Mouse (Mus musculus) liver, embryonic 12.5 days (tissue): ENCODE data around the gene Cdc25b. TPM values are rescaled to one million over a fixed set of nuclear protein-coding genes. Genes with fewer than 3 reads are reported as not detected.

Experiments used
- ATAC-seq: fragments of 200-750 bp; cut with Nextera tagmentation; 2 replicates; pipeline ENCODE4 v1.8.0; 2017; ENCODE audit warnings: moderate number of reproducible peaks, mild to moderate bottlenecking, moderate library complexity
- H3K27ac ChIP-seq: fragments of 300-500 bp; sonication (generic); 2 replicates; pipeline ENCODE4 v1.5.1; 2016; ENCODE audit warnings: mild to moderate bottlenecking
- H3K27me3 ChIP-seq: fragments of 300-500 bp; sonication (generic); replicated peaks from 2 replicates; pipeline ENCODE4 v1.6.1; 2016; ENCODE audit warnings: mild to moderate bottlenecking, moderate library complexity
- H3K36me3 ChIP-seq: fragments of 300-500 bp; sonication (generic); 2 replicates; pipeline ENCODE4 v1.6.1; 2016; ENCODE audit warnings: mild to moderate bottlenecking, moderate library complexity
- H3K4me1 ChIP-seq: fragments of 300-500 bp; sonication (generic); 2 replicates; pipeline ENCODE4 v1.6.1; 2016
- H3K4me2 ChIP-seq: fragments of 300-500 bp; sonication (generic); 2 replicates; pipeline ENCODE4 v1.6.1; 2016; ENCODE audit warnings: mild to moderate bottlenecking, moderate library complexity
- H3K4me3 ChIP-seq: fragments of 300-500 bp; sonication (generic); 2 replicates; pipeline ENCODE4 v1.5.1; 2016; ENCODE audit warnings: mild to moderate bottlenecking, moderate library complexity
- H3K9ac ChIP-seq: fragments of 300-500 bp; sonication (generic); 2 replicates; pipeline ENCODE4 v1.6.1; 2016; ENCODE audit warnings: mild to moderate bottlenecking, moderate library complexity
- H3K9me3 ChIP-seq: fragments of 300-500 bp; sonication (generic); replicated peaks from 2 replicates; pipeline ENCODE4 v1.6.1; 2016; ENCODE audit warnings: mild to moderate bottlenecking, moderate library complexity
- WGBS: fragments of 180-500 bp; shearing (Covaris S2); methylation state at CpG from one replicate; pipeline ENCODE4 v1.1.7; 2016; ENCODE audit not compliant: insufficient replicate concordance; 5-methylcytosine and 5-hydroxymethylcytosine counted together
- polyA plus RNA-seq: library from polyadenylated mRNA; unstranded; fragments of >200 nt; fragmentation: Nextera tagmentation; extraction: Ambion mirVana; gene quantifications from 2 replicates; pipeline ENCODE4 v1.2.1, GENCODE M21; 2016

Gene Cdc25b
- polyA plus RNA-seq, 1 experiment from 2014 or later, result 172 TPM

DNA sequence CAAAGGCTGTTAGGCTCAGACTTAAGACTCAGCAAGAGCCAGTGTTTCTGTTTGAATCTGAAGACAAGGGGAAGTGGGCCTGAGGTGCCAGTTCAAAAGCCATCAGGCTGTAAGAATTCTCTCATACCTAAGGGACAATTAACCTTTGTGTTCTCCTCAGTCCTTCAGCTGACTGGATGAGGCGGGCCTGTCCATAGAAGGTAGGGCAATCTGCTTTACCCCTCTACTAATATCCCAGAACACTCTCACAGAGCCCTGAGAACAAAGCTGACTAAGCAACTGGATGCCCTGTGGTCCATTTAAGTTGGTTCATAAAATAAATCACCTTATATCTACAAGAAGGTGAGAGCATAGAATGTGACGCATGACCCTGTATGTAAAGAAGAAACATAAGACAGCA lies 20.6 kb upstream of the Cdc25b start:
- no peak overlapping the region for H3K27ac ChIP-seq
- no peak overlapping the region for H3K4me2 ChIP-seq
- no peak for ATAC-seq
- 80% methylated on average over 2 of the region's 2 CpGs for WGBS
- peaks cover 5% of the 10 kb centered on the region for H3K4me1 ChIP-seq
- H3K36me3 ChIP-seq, result no peaks in the 10 kb centered on the region
- H3K9ac ChIP-seq, result no peak overlapping the region
- H3K27me3 ChIP-seq, result peaks cover 43% of the 10 kb centered on the region
- no peak overlapping the region for H3K4me3 ChIP-seq
- no peaks in the 10 kb centered on the region for H3K9me3 ChIP-seq

DNA sequence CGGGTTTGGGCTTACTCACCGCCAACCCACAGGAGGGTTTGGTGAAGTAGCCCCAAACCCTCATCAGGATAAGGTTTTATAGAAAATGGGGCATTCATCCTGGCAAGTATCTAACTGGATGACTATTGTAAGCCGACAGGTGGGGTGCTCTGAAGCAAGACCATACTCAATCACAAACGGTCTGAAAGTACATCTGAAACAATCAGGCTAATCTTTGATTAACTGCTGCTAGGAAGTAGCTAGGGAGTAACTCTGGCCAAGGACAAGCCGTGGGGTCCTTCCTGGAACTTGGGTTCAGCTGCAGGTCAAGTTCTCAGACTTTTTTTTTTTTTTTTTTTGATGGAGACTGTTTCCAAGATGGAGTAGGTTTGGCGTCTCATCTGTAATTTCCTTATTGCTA lies 18.8 kb upstream of the Cdc25b start:
- Histone ChIP-seq H3K4me3 (no peak overlapping the region), H3K4me2 (no peak overlapping the region), H3K36me3 (no peaks in the 10 kb centered on the region), H3K27me3 (peaks cover 61% of the 10 kb centered on the region), H3K9ac (no peak overlapping the region), H3K4me1 (peaks cover 23% of the 10 kb centered on the region), H3K9me3 (no peaks in the 10 kb centered on the region), H3K27ac (no peak overlapping the region)
- no peak for ATAC-seq
- WGBS, result 60% methylated on average over 6 of the region's 6 CpGs

DNA sequence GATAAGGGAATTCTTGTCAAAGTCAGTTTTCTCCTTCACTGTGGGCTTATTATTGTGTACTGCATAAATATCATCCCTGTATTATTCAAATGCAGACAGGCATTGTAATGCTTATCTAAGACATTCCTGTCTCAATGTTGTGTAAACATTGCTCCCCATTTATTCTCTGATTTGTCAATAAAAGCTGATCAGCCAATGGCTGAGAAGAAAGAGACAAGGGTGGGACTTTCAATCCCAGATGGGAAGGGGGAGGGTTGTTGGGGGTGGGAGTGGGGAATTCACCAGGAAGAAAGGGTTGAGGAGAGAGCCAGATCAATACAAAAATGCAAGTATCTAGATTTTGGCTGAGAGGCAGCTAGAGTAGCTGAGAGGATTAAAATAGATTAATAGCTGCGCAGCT lies 17.8 kb upstream of the Cdc25b start:
- 64% methylated on average over 1 of the region's 1 CpGs for WGBS

DNA sequence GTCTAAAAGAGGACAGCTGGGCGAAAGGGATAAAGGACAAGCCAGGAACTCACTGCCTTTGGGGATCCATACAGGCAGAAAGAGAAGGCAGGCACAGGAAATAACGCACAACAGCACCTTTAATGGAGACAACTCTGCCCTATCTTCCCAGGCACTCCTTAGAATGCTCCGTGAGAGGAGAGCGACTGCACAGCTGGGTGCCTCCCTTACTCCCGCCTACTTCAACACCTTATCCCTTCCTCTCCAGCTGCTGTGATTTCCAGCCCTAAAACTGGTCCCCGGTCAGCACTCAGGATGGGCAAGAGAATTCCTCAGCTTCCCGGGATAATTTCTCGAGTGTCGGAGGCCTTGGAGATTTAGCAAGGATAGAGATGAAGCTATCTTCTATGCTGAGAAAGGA lies 15.8 kb upstream of the Cdc25b start:
- H3K4me1 ChIP-seq, result peaks cover 34% of the 10 kb centered on the region
- no peaks in the 10 kb centered on the region for H3K9me3 ChIP-seq
- no peak overlapping the region for H3K9ac ChIP-seq
- H3K27me3 ChIP-seq, result peaks cover 75% of the 10 kb centered on the region
- peak overlapping the region; percentile 57 for H3K4me2 ChIP-seq
- H3K4me3 ChIP-seq, result peak overlapping the region; percentile 32; the same call in 1 of the 2 replicates
- ATAC-seq, result no peak
- H3K27ac ChIP-seq, result no peak overlapping the region
- peaks cover 3% of the 10 kb centered on the region; the same call in 1 of the 2 replicates for H3K36me3 ChIP-seq
- WGBS, result 14% methylated on average over 9 of the region's 9 CpGs

More for the DNA sequence above, 17.8 kb upstream of the Cdc25b start:
- Histone ChIP-seq H3K27me3 (peaks cover 71% of the 10 kb centered on the region), H3K4me3 (no peak overlapping the region), H3K4me2 (no peak overlapping the region), H3K36me3 (no peaks in the 10 kb centered on the region), H3K9me3 (no peaks in the 10 kb centered on the region), H3K4me1 (peaks cover 23% of the 10 kb centered on the region), H3K27ac (no peak overlapping the region), H3K9ac (no peak overlapping the region)
- ATAC-seq, result no peak

DNA sequence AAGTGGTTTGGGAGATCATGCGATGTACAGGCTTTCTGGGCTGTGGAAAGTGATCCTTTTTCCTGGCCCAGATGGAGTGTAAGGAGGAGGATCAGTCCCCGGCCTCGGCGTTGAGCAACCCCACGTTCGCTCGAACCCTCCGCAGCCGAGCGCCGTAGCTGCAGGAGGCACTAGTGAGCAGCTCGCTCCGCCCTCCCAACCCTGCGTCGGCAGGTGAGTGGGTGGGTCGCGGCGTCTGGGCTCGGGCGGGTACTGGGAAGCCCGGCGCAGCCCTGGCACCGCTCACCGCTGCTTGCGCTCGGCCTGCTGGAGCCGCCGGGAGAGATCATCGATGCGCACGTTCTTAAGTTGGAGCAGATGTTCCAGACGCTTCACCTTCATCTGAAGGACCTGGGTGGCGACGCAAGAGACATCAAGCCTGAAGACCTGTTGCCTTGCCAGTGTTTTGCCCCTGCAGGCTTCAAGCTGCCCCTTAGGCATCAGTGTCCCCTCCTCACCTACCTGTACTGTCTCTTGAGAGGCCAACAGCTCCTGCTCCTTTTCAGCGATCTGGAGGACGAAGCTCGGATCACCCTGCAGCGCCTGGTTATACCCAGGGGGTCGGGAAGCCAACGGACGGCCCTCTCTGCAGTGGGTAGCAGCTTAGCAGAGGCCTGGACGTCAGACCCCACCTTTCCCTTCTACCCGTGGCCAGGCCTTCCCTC lies 15.2 kb upstream of the Cdc25b start:
- no peak for ATAC-seq
- no peaks in the 10 kb centered on the region for H3K9me3 ChIP-seq
- H3K36me3 ChIP-seq, result peaks cover 9% of the 10 kb centered on the region; the same call in 1 of the 2 replicates
- peak overlapping the region; percentile 32 for H3K4me3 ChIP-seq
- WGBS, result 5% methylated on average over 43 of the region's 43 CpGs
- H3K27ac ChIP-seq, result no peak overlapping the region
- H3K4me1 ChIP-seq, result peaks cover 37% of the 10 kb centered on the region
- H3K4me2 ChIP-seq, result peak overlapping the region; percentile 57
- H3K27me3 ChIP-seq, result peaks cover 70% of the 10 kb centered on the region
- H3K9ac ChIP-seq, result no peak overlapping the region

DNA sequence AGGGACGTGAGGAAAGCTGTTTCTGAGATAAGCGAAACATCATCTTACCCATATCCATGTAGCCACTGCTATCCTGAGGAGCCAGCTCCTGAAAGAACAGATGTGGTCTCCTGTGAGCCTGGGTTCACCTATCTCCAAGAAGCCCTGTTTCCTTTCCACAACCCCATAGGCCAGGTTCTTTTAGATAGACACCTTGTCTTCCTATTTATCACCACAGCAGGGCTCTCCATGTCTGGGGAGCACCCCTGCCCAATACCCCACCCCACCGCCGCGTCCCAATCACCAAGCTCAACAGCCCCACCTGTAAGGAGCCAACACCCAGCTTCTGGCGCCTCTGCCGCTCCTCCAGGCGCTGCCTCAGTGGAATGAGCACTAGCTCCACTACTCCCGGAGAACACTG lies 14.4 kb upstream of the Cdc25b start:
- Histone ChIP-seq H3K9ac (no peak overlapping the region), H3K4me3 (no peak overlapping the region), H3K36me3 (peaks cover 16% of the 10 kb centered on the region), H3K4me1 (peaks cover 45% of the 10 kb centered on the region), H3K9me3 (no peaks in the 10 kb centered on the region), H3K4me2 (no peak overlapping the region), H3K27ac (no peak overlapping the region), H3K27me3 (peaks cover 70% of the 10 kb centered on the region)
- peak; percentile 50 for ATAC-seq
- WGBS, result 19% methylated on average over 9 of the region's 9 CpGs

DNA sequence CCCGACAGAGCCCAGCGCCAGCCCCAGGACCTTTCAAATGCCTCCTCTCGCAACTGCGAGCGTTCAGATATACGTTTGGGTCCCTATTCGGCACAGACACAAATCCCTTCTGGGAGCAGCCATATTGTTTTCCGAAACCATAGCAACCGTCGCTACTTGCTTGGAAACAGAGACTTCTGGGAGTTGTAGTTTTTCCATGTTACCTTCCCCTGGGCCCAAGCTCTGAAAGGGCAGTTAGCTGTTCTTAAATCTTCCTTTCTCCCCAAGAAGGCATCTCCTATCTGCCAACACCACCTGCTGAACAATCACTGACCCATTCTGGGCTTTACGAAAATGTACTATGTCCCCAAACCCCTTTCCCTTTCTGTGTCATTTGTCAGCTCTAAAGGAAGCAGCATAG lies 12.0 kb upstream of the Cdc25b start:
- peaks cover 67% of the 10 kb centered on the region for H3K4me1 ChIP-seq

DNA sequence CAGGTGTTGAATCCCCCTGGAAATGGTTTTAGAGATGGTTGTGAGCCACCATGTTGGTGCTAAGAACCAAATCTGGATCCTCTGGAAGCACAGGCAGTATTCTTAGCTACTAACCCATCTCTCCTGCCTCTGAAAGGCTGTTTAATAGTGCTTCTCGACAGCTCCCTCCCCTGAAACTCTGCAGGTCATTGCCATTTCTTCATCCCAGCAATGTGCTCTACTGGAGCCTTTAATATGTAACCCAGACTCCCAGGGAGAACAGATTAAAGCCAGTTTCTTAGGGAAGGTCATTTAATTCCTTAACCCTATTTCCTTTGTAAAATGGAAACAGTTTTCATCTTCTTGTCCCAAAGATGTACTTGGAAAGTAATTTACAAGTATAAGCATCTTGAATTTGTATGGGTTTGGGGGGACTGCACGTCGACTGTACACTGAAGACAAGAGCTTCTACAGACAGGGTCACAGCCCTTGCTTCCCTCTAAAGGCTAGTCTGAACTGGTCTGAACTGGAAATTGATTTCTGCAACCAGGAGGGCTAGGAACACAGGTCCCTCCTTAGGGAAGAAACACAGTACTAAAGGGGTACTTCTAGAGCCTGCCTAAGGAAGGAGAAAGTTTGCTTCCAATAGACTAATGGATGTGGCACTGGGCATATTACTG lies 11.3 kb upstream of the Cdc25b start:
- Histone ChIP-seq H3K4me2 (no peak overlapping the region), H3K27me3 (peaks cover 41% of the 10 kb centered on the region), H3K9me3 (no peaks in the 10 kb centered on the region), H3K4me3 (no peak overlapping the region), H3K27ac (no peak overlapping the region; the same call in 1 of the 2 replicates), H3K36me3 (peaks cover 27% of the 10 kb centered on the region), H3K4me1 (peaks cover 71% of the 10 kb centered on the region), H3K9ac (no peak overlapping the region)
- 78% methylated on average over 3 of the region's 3 CpGs for WGBS
- ATAC-seq, result no peak

More for the DNA sequence above, 12.0 kb upstream of the Cdc25b start:
- no peaks in the 10 kb centered on the region for H3K9me3 ChIP-seq
- 3% methylated on average over 11 of the region's 11 CpGs for WGBS
- H3K27ac ChIP-seq, result no peak overlapping the region
- H3K4me3 ChIP-seq, result peak overlapping the region; percentile 46
- peaks cover 27% of the 10 kb centered on the region for H3K36me3 ChIP-seq
- ATAC-seq, result peak; percentile 13; the same call in 1 of the 2 replicates
- H3K27me3 ChIP-seq, result peaks cover 48% of the 10 kb centered on the region
- 0 out of 2 replicates have a peak overlapping the region, but pooled peaks have one; percentile 3 for H3K9ac ChIP-seq
- peak overlapping the region; percentile 72 for H3K4me2 ChIP-seq

DNA sequence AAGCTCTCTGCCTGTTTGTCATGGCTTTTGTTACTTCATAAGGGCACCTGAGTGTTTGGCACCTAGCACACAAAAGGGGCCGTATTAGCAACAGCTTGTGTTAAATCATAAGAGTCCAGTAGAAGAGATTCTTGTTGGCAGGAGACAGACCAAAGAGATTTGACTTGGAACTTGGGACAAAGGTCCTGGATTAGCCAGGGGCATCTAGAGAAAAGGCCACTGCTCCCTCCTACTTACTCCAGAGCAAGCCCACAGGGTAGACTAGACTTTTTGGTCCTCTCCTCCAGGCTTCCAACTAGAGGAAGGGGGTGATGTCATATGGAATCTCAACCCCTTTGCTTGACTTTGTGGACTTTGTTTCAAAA lies 10.8 kb upstream of the Cdc25b start:
- H3K27ac ChIP-seq, result no peak overlapping the region; the same call in 1 of the 2 replicates
- no peak for ATAC-seq
- WGBS, result 90% methylated on average over 1 of the region's 1 CpGs
- no peak overlapping the region for H3K4me2 ChIP-seq
- H3K9ac ChIP-seq, result no peak overlapping the region
- no peaks in the 10 kb centered on the region for H3K9me3 ChIP-seq
- H3K36me3 ChIP-seq, result peaks cover 27% of the 10 kb centered on the region
- peaks cover 73% of the 10 kb centered on the region for H3K4me1 ChIP-seq
- H3K27me3 ChIP-seq, result peaks cover 36% of the 10 kb centered on the region
- H3K4me3 ChIP-seq, result no peak overlapping the region

DNA sequence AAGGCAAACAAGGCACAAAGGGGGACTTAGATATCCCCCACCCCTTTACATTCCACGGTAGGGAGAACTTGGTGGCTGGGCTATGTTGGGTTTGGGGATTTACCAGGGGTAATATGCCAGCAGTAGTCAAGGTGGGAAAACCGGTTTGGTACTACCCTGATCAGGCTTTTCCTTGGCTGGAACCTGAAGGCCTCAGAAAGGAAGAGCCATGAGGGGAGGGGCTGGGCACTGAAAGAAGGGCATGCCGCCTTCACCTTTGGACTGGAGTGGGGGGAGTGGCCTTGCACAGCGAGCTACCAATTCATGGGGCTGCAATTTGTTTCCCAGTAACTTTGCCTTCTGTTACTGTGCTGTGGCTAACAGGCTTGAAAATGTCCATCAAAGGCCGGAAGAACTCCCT lies 10.3 kb upstream of the Cdc25b start:
- Histone ChIP-seq H3K4me1 (peaks cover 71% of the 10 kb centered on the region), H3K27ac (0 out of 2 replicates have a peak overlapping the region, but pooled peaks have one; percentile 8), H3K4me3 (no peak overlapping the region), H3K9me3 (no peaks in the 10 kb centered on the region), H3K9ac (no peak overlapping the region), H3K4me2 (peak overlapping the region; percentile 98; the same call in 1 of the 2 replicates), H3K27me3 (peaks cover 31% of the 10 kb centered on the region), H3K36me3 (peaks cover 27% of the 10 kb centered on the region)
- 68% methylated on average over 5 of the region's 5 CpGs for WGBS
- ATAC-seq, result no peak

DNA sequence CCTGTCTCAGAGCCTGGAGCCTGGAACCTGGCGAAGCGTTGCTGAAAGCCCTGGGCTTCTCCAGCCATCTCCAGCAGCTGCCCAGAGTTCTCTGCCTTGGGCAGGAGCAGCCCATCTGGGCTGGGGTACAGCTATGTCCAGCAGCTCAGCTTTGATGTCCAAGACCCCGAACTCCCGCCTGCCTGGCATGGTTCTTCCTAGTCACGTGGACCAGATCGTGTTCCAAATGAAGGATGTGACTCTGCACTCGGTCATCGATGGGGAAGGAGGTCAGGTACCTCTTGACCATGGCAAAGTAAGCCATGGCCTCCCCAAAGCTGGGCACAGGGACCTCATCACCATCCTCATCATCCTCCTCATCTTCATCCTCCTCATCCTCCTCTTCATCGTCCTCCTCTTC lies 8.8 kb upstream of the Cdc25b start:
- Histone ChIP-seq H3K27ac (peak overlapping the region; percentile 21; the same call in 1 of the 2 replicates), H3K4me3 (peak overlapping the region; percentile 75), H3K9ac (peak overlapping the region; percentile 90), H3K9me3 (no peaks in the 10 kb centered on the region), H3K27me3 (peaks cover 16% of the 10 kb centered on the region), H3K36me3 (peaks cover 27% of the 10 kb centered on the region), H3K4me2 (peak overlapping the region; percentile 98), H3K4me1 (peaks cover 56% of the 10 kb centered on the region)
- no peak for ATAC-seq
- WGBS, result 84% methylated on average over 9 of the region's 9 CpGs

DNA sequence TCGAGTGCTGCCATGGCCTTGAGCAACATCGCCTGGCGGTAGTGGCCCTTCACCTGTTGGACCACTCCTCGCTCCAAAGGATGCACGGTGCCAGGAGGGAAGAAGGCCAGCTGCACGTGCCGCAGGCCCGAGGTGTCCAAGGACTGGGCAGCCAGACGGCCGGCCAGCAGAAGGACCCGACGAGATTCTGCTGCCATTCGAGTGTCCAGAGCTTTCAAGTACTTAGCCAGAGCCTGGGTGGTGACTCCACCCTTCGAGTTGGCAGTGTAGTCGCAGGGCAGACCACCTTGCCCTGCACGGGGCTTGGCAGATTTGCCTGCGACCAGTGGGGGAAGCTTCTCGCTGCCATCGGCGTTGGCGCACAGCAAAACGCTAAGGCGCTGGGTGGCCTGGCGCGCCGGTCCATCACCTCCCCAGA lies 7.9 kb upstream of the Cdc25b start:
- H3K36me3 ChIP-seq, result peaks cover 27% of the 10 kb centered on the region
- H3K27me3 ChIP-seq, result peaks cover 7% of the 10 kb centered on the region
- H3K4me3 ChIP-seq, result peak overlapping the region; percentile 75
- ATAC-seq, result no peak
- peak overlapping the region; percentile 98 for H3K4me2 ChIP-seq
- 45% methylated on average over 26 of the region's 26 CpGs for WGBS
- H3K9ac ChIP-seq, result peak overlapping the region; percentile 90
- peak overlapping the region; percentile 83 for H3K27ac ChIP-seq
- H3K9me3 ChIP-seq, result no peaks in the 10 kb centered on the region
- peaks cover 56% of the 10 kb centered on the region for H3K4me1 ChIP-seq
